Mouse (Mus musculus): ENCODE data around the gene Mrap2. TPM values are rescaled to one million over a fixed set of nuclear protein-coding genes. Genes with fewer than 3 reads are reported as not detected.

Mrap2 gene
- polyA plus RNA-seq, 1 experiment, result 17.7 TPM

DNA sequence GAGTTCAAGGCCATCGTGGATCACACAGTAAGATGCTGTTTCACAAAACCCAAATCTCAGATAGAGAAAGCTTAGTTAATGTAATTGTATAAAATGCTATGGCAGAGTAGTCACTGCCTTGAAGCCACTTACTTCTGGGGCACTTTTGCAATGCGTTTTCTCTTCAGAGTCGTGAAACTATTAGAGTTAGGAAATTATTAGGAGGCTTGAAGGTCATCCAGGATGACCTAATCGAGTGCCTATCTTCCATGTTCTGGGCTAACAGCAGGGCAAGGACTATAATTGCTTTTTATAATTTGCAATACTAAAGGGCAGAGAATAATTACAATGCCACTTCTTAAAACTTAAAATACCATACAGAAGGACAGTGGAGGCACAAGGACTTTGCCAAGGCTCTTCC lies 43.2 kb downstream of the Mrap2 start:
- no peak for DNase-seq
- TF ChIP-seq CTCF (IDR thresholded peaks at IDR 0.05; ENCODE audit: borderline replicate concordance, insufficient read depth, low read depth, low read length) (no peak), POLR2A (IDR thresholded peaks at IDR 0.05; ENCODE audit: borderline replicate concordance, insufficient read depth, low read length) (no peak)
- Histone ChIP-seq H3K27ac (ENCODE audit: insufficient read depth, low read length) (no peak overlapping the region), H3K27me3 (ENCODE audit: control insufficient read depth, insufficient read depth, low read length) (no peaks in the 10 kb centered on the region), H3K4me3 (replicated peaks; ENCODE audit: insufficient read depth, low read depth, low read length) (no peak overlapping the region), H3K4me1 (ENCODE audit: control insufficient read depth, insufficient read depth, low read length) (no peaks in the 10 kb centered on the region)
- 92% methylated on average over 4 of the region's 4 CpGs for WGBS

DNA sequence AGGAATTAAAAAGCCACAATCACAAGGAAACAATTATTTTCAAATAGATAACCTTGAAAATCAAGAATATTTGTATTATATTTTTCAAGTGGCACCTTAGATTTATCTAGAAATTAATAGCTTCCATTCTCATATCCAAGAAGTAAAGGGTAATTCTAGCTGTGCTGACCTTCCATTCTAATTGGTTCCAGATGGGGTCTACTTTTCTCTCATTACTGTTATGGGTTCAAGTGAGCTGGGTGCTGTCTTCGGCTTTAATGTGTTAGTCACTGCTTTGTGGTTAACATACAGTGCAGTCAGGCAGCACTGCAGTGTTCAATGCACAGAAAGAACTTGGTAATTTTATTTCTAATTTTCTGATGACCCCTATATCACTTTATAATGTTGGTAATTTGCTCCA lies 49.6 kb downstream of the Mrap2 start:
- no peak for TF ChIP-seq POLR2A (IDR thresholded peaks at IDR 0.05; ENCODE audit: borderline replicate concordance, insufficient read depth, low read length)
- no peak for TF ChIP-seq CTCF (IDR thresholded peaks at IDR 0.05; ENCODE audit: borderline replicate concordance, insufficient read depth, low read depth, low read length)
- 94% methylated on average over 1 of the region's 1 CpGs for WGBS
- H3K4me3 ChIP-seq (replicated peaks; ENCODE audit: insufficient read depth, low read depth, low read length), result no peak overlapping the region
- H3K27ac ChIP-seq (ENCODE audit: insufficient read depth, low read length), result no peak overlapping the region
- peaks cover 2% of the 10 kb centered on the region; the same call in 1 of the 2 replicates for H3K4me1 ChIP-seq (ENCODE audit: control insufficient read depth, insufficient read depth, low read length)
- H3K27me3 ChIP-seq (ENCODE audit: control insufficient read depth, insufficient read depth, low read length), result no peaks in the 10 kb centered on the region
- DNase-seq, result no peak

DNA sequence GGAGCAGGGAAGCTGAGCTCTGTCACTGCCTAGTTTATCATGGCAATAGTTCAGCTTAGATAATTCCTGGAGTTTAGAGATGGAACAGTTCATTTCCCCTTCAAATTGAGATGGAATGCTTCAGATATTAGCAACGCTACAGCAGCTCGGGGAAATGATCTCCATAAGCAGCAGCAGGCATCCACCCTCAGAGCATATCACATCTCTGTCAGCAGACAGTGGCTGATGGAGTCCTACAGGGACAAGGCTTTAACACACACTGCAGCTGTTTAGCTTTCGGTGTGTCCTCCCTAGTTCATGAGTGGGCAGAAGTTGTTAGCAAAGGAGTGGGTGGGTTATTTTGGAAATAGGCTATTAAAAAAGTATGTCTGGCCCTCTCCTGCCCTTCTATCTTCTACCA lies 53.2 kb downstream of the Mrap2 start:
- no peak for TF ChIP-seq POLR2A (IDR thresholded peaks at IDR 0.05; ENCODE audit: borderline replicate concordance, insufficient read depth, low read length)
- no peak for TF ChIP-seq CTCF (IDR thresholded peaks at IDR 0.05; ENCODE audit: borderline replicate concordance, insufficient read depth, low read depth, low read length)
- Histone ChIP-seq H3K27ac (ENCODE audit: insufficient read depth, low read length) (no peak overlapping the region), H3K4me1 (ENCODE audit: control insufficient read depth, insufficient read depth, low read length) (peaks cover 2% of the 10 kb centered on the region; the same call in 1 of the 2 replicates), H3K27me3 (ENCODE audit: control insufficient read depth, insufficient read depth, low read length) (no peaks in the 10 kb centered on the region), H3K4me3 (replicated peaks; ENCODE audit: insufficient read depth, low read depth, low read length) (no peak overlapping the region)
- no peak for DNase-seq
- 75% methylated on average over 3 of the region's 3 CpGs for WGBS

DNA sequence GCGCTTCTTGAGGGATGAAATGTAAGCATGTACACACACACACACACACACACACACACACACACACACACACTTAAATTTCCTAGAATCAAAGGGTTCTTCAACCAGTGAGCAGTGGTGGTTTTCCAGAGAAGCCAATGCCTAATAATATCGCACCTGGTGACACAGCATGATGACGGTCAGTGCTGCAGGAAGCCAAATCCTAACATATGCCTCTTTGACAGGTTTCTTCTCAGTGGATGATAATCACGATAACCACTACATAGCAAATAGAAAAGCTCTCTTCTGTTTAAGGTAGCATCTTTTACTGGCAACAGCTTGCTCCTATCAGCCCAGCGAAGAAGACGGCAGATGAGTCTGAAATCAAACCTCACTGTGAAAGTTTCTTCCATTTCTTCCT lies 53.9 kb downstream of the Mrap2 start:
- DNase-seq, result peak; percentile 50 to 69
- Histone ChIP-seq H3K4me3 (replicated peaks; ENCODE audit: insufficient read depth, low read depth, low read length) (no peak overlapping the region), H3K4me1 (ENCODE audit: control insufficient read depth, insufficient read depth, low read length) (peaks cover 2% of the 10 kb centered on the region; the same call in 1 of the 2 replicates), H3K27ac (ENCODE audit: insufficient read depth, low read length) (no peak overlapping the region), H3K27me3 (ENCODE audit: control insufficient read depth, insufficient read depth, low read length) (no peaks in the 10 kb centered on the region)
- TF ChIP-seq CTCF (IDR thresholded peaks at IDR 0.05; ENCODE audit: borderline replicate concordance, insufficient read depth, low read depth, low read length), result no peak
- no peak for TF ChIP-seq POLR2A (IDR thresholded peaks at IDR 0.05; ENCODE audit: borderline replicate concordance, insufficient read depth, low read length)
- WGBS, result 21% methylated on average over 6 of the region's 6 CpGs

DNA sequence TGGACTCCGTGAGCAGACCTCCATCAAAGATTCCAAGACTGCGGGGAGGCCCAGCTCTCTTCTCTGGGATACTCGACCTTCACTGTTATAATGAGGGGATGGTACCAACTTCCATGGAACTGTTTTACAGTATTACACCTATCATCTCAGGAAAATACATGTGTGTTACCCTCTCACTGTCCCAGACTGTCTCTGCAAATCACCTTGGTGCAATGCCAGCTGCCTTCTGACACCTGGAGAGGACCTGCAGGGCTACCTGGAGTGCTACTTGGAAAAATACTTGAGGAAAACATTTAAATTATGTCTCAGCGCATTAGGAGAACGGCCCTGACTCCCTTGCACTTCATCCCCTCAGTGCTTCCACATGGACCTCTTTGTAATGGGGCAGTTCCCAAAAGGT lies 56.3 kb downstream of the Mrap2 start:
- 94% methylated on average over 5 of the region's 5 CpGs for WGBS
- TF ChIP-seq POLR2A (IDR thresholded peaks at IDR 0.05; ENCODE audit: borderline replicate concordance, insufficient read depth, low read length) (no peak), CTCF (IDR thresholded peaks at IDR 0.05; ENCODE audit: borderline replicate concordance, insufficient read depth, low read depth, low read length) (no peak)
- H3K27ac ChIP-seq (ENCODE audit: insufficient read depth, low read length), result no peak overlapping the region
- H3K4me3 ChIP-seq (replicated peaks; ENCODE audit: insufficient read depth, low read depth, low read length), result no peak overlapping the region
- H3K27me3 ChIP-seq (ENCODE audit: control insufficient read depth, insufficient read depth, low read length), result no peaks in the 10 kb centered on the region
- peaks cover 2% of the 10 kb centered on the region; the same call in 1 of the 2 replicates for H3K4me1 ChIP-seq (ENCODE audit: control insufficient read depth, insufficient read depth, low read length)
- no peak for DNase-seq

DNA sequence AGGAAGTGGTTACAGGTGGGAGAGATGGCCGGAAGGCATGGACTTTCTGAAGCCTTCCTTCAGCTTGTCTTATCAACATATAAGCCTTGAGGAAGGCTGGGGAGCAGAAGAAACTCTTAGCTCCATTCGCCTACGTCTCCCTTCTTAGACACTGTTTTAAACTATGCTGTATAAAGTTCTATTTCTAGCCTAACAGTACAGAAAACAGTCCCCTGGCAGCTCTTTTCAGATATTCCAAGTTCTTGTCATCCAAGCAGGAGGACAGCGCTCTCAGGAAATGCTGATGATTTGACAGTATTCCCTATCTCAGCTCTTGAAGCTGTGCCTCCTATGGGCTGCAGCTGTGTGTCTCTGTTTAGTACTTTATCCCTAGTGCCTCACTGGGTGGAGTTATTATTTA lies 56.8 kb downstream of the Mrap2 start:
- 97% methylated on average over 4 of the region's 4 CpGs for WGBS
- Histone ChIP-seq H3K4me1 (ENCODE audit: control insufficient read depth, insufficient read depth, low read length) (peaks cover 2% of the 10 kb centered on the region; the same call in 1 of the 2 replicates), H3K27me3 (ENCODE audit: control insufficient read depth, insufficient read depth, low read length) (no peaks in the 10 kb centered on the region), H3K27ac (ENCODE audit: insufficient read depth, low read length) (no peak overlapping the region), H3K4me3 (replicated peaks; ENCODE audit: insufficient read depth, low read depth, low read length) (no peak overlapping the region)
- DNase-seq, result no peak
- TF ChIP-seq CTCF (IDR thresholded peaks at IDR 0.05; ENCODE audit: borderline replicate concordance, insufficient read depth, low read depth, low read length), result no peak
- TF ChIP-seq POLR2A (IDR thresholded peaks at IDR 0.05; ENCODE audit: borderline replicate concordance, insufficient read depth, low read length), result no peak

DNA sequence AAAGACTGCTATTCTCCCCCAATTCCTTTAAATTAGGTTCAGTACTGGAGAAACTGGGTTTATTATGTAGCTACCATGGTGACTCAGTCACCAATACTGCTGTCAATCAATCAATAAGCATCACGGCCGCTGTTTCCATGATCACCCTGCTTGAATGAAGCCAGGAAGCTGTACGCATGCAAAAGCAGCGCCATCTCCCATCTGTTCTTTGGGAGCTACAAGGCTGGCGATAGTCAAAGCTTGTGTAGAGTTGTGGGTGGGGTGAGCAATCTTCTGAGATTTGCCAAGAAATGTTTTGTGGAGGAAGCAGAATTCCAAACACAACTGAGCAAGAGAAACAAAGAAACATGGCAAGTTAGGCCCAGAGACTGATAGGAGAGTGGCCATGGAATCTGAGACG lies 58.3 kb downstream of the Mrap2 start:
- Histone ChIP-seq H3K27ac (ENCODE audit: insufficient read depth, low read length) (no peak overlapping the region), H3K4me1 (ENCODE audit: control insufficient read depth, insufficient read depth, low read length) (peaks cover 2% of the 10 kb centered on the region; the same call in 1 of the 2 replicates), H3K27me3 (ENCODE audit: control insufficient read depth, insufficient read depth, low read length) (no peaks in the 10 kb centered on the region), H3K4me3 (replicated peaks; ENCODE audit: insufficient read depth, low read depth, low read length) (no peak overlapping the region)
- DNase-seq, result no peak
- TF ChIP-seq POLR2A (IDR thresholded peaks at IDR 0.05; ENCODE audit: borderline replicate concordance, insufficient read depth, low read length) (no peak), CTCF (IDR thresholded peaks at IDR 0.05; ENCODE audit: borderline replicate concordance, insufficient read depth, low read depth, low read length) (no peak)
- WGBS, result 72% methylated on average over 6 of the region's 6 CpGs

DNA sequence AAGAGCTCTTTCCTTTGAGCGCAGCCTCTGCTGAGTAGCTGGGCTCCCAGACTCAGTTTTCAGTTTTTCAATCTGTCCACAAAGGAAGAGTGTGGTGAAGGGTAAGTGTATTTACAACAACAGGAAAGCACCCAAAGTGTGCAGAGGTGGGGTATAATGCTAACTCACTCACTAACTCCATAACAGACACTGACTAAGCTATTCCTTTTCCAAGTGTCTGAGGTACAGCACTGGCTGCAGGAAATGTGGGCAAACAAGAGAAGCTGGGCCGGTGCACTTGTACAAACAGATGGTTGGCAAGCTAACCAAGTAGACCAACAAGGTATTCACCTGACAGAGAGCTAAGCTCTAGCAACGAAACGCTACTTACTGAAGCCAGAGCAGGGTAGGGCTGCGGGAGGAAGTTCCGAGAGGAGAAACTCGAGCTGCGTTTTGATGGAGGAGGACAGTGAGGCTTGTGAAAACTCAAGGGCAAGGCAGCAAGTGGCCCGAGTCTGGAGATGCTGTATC lies 66.8 kb downstream of the Mrap2 start:
- 84% methylated on average over 9 of the region's 9 CpGs for WGBS
- Histone ChIP-seq H3K4me1 (ENCODE audit: control insufficient read depth, insufficient read depth, low read length) (no peaks in the 10 kb centered on the region), H3K27me3 (ENCODE audit: control insufficient read depth, insufficient read depth, low read length) (no peaks in the 10 kb centered on the region), H3K27ac (ENCODE audit: insufficient read depth, low read length) (no peak overlapping the region), H3K4me3 (replicated peaks; ENCODE audit: insufficient read depth, low read depth, low read length) (no peak overlapping the region)
- TF ChIP-seq POLR2A (IDR thresholded peaks at IDR 0.05; ENCODE audit: borderline replicate concordance, insufficient read depth, low read length) (no peak), CTCF (IDR thresholded peaks at IDR 0.05; ENCODE audit: borderline replicate concordance, insufficient read depth, low read depth, low read length) (no peak)
- DNase-seq, result no peak

Data from cerebellum, adult 2 months (tissue).